27 mouse cellular contexts compared by ENCODE assay signal in genomic region chr1:86161061-86161460, GRCm38 (mm10). TPM values are rescaled to one million over a fixed set of nuclear protein-coding genes. Genes with fewer than 3 reads are reported as not detected.
DNase-seq lines count a peak whose midpoint lies in the region; ATAC-seq and TF ChIP-seq lines count a peak whose summit lies in the region.
"Had no signal": no experiment of that assay in that cellular context is flagged by ENCODE, and none has a peak within 500 bp of the region (broad histone marks: within the 10 kb centered on the region; RNA-seq: fewer than 3 reads in every experiment).

No protein-coding gene starts in this region.

- H3K4me2 ChIP-seq in liver, embryonic 14.5 days (ENCODE audit: low read depth): peak overlapping the region; percentile 62
- no peak overlapping the region for H3K4me2 ChIP-seq in stomach, embryonic 15.5 days
- no peak overlapping the region for H3K4me2 ChIP-seq in intestine, embryonic 15.5 days (replicated peaks)
- no peak overlapping the region for H3K4me2 ChIP-seq in forebrain, embryonic 13.5 days
- H3K4me2 ChIP-seq: hindbrain, embryonic 13.5 days; limb, embryonic 12.5 days; neural tube, embryonic 13.5 days had no signal

- H3K9me3 ChIP-seq in erythroblast, embryonic 14.5 days (ENCODE audit: control insufficient read depth, low read length): no peaks in the 10 kb centered on the region
- no peaks in the 10 kb centered on the region for H3K9me3 ChIP-seq in liver, embryonic 14.5 days (ENCODE audit: control insufficient read depth, low read length)
- H3K9me3 ChIP-seq in stomach, embryonic 15.5 days: no peaks in the 10 kb centered on the region
- no peaks in the 10 kb centered on the region for H3K9me3 ChIP-seq in intestine, embryonic 15.5 days
- H3K9me3 ChIP-seq in forebrain, embryonic 13.5 days (replicated peaks): no peaks in the 10 kb centered on the region
- H3K9me3 ChIP-seq: forebrain, embryonic 10.5 days; hindbrain, embryonic 13.5 days; limb, embryonic 12.5 days; megakaryocyte, embryonic 14.5 days; neural tube, embryonic 13.5 days had no signal

- peak overlapping the region; percentile 26 for H3K4me3 ChIP-seq in erythroblast, embryonic 14.5 days (replicated peaks)
- H3K4me3 ChIP-seq in liver, embryonic 14.5 days (ENCODE audit: insufficient read depth in 1 of 2, low read depth in 2 of 2, low read length in 2 of 2): peak overlapping the region in 1 of 2 experiments; percentile 26; a peak in 1 of 4 replicates
- no peak overlapping the region for H3K4me3 ChIP-seq in stomach, embryonic 15.5 days (replicated peaks)
- H3K4me3 ChIP-seq in intestine, embryonic 15.5 days (replicated peaks): no peak overlapping the region
- H3K4me3 ChIP-seq in forebrain, embryonic 13.5 days: no peak overlapping the region
- H3K4me3 ChIP-seq: forebrain, embryonic 10.5 days; gastrocnemius, adult 2 months; hindbrain, embryonic 13.5 days; limb, embryonic 12.5 days; megakaryocyte, embryonic 14.5 days; neural tube, embryonic 13.5 days had no signal

- peak; percentile 88 for TF ChIP-seq EP300 in liver, embryonic 14.5 days (IDR thresholded peaks at IDR 0.05; ENCODE audit: low read depth)

- intact Hi-C loops in heart, postnatal 25 days (cut with DNase I): no loop called here

- peak; percentile 88 for ATAC-seq in liver, embryonic 14.5 days (ENCODE audit: insufficient read depth)
- ATAC-seq in stomach, embryonic 15.5 days (ENCODE audit: insufficient read depth, low FRiP score, low read depth): peak; percentile 81; the same call in 1 of the 2 replicates
- no peak; the same call in 1 of the 2 replicates for ATAC-seq in intestine, embryonic 15.5 days
- ATAC-seq in forebrain, embryonic 13.5 days: no peak

- no peaks in the 10 kb centered on the region for H3K27me3 ChIP-seq in erythroblast, embryonic 14.5 days (ENCODE audit: control insufficient read depth)
- no peaks in the 10 kb centered on the region for H3K27me3 ChIP-seq in liver, embryonic 14.5 days (ENCODE audit: control insufficient read depth, insufficient read depth, low read length)
- H3K27me3 ChIP-seq in stomach, embryonic 15.5 days (replicated peaks): no peaks in the 10 kb centered on the region
- H3K27me3 ChIP-seq in intestine, embryonic 15.5 days (replicated peaks): no peaks in the 10 kb centered on the region
- H3K27me3 ChIP-seq in forebrain, embryonic 13.5 days: no peaks in the 10 kb centered on the region
- H3K27me3 ChIP-seq: hindbrain, embryonic 13.5 days; limb, embryonic 12.5 days; megakaryocyte, embryonic 14.5 days; neural tube, embryonic 13.5 days had no signal

- WGBS in liver, embryonic 14.5 days (ENCODE audit: insufficient replicate concordance): 12% methylated on average over 5 of the region's 5 CpGs
- 74% methylated on average over 5 of the region's 5 CpGs for WGBS in stomach, embryonic 15.5 days
- WGBS in intestine, embryonic 15.5 days: 90% methylated on average over 5 of the region's 5 CpGs
- 94% methylated on average over 5 of the region's 5 CpGs for WGBS in forebrain, embryonic 13.5 days

- H3K9ac ChIP-seq in liver, embryonic 14.5 days (replicated peaks): peak overlapping the region; percentile 39
- no peak overlapping the region for H3K9ac ChIP-seq in stomach, embryonic 15.5 days
- no peak overlapping the region for H3K9ac ChIP-seq in intestine, embryonic 15.5 days
- H3K9ac ChIP-seq in forebrain, embryonic 13.5 days: no peak overlapping the region
- H3K9ac ChIP-seq: hindbrain, embryonic 13.5 days; limb, embryonic 12.5 days; neural tube, embryonic 13.5 days had no signal

- no peak for TF ChIP-seq CTCF in liver, embryonic 14.5 days (IDR thresholded peaks at IDR 0.05; ENCODE audit: low read depth)

- H3K36me3 ChIP-seq in erythroblast, embryonic 14.5 days (ENCODE audit: control insufficient read depth): peaks cover 85% of the 10 kb centered on the region
- peaks cover 11% of the 10 kb centered on the region for H3K36me3 ChIP-seq in liver, embryonic 14.5 days (replicated peaks; ENCODE audit: control insufficient read depth, insufficient read depth, low read depth)
- H3K36me3 ChIP-seq in stomach, embryonic 15.5 days: peaks cover 17% of the 10 kb centered on the region; the same call in 1 of the 2 replicates
- H3K36me3 ChIP-seq in intestine, embryonic 15.5 days: peaks cover 12% of the 10 kb centered on the region
- peaks cover 56% of the 10 kb centered on the region for H3K36me3 ChIP-seq in forebrain, embryonic 13.5 days (ENCODE audit: poor library complexity, severe bottlenecking)

- peaks cover 69% of the 10 kb centered on the region for H3K4me1 ChIP-seq in erythroblast, embryonic 14.5 days (ENCODE audit: control insufficient read depth)
- peaks cover 28 to 32% of the 10 kb centered on the region in 2 experiments for H3K4me1 ChIP-seq in liver, embryonic 14.5 days (replicated peaks; ENCODE audit: control insufficient read depth in 2 of 2, insufficient read depth in 2 of 2, low read length in 1 of 2)
- H3K4me1 ChIP-seq in stomach, embryonic 15.5 days: no peaks in the 10 kb centered on the region
- no peaks in the 10 kb centered on the region for H3K4me1 ChIP-seq in intestine, embryonic 15.5 days (replicated peaks)
- no peaks in the 10 kb centered on the region for H3K4me1 ChIP-seq in forebrain, embryonic 13.5 days
- H3K4me1 ChIP-seq: limb, embryonic 12.5 days had no signal

- peak; percentile 71 for DNase-seq in c-Kit-positive CD71-positive TER-119-negative erythroid progenitor cells, embryonic 14.5 days (ENCODE audit: low read depth)
- DNase-seq in liver, embryonic 14.5 days (ENCODE audit: low read depth in 3 of 3, low spot score in 3 of 3): peak; percentile 57 to 70 (median 65)
- DNase-seq in heart, postnatal 25 days (ENCODE audit: low spot score): no peak
- DNase-seq in lung, postnatal 10 days: no peak
- DNase-seq: adrenal gland, postnatal 14 days; cerebellum, adult 18-20 months; cerebellum, postnatal 25 days; gastrocnemius, adult 2 months; heart, postnatal 36 days; kidney, adult 2 months; kidney, postnatal 10 days; lung, adult 2 months; midbrain, embryonic 14.5 days; retina, postnatal 1 day; right cerebral cortex, postnatal 25 days; thymus, postnatal 14 days had no signal

- peak overlapping the region; percentile 92 for H3K27ac ChIP-seq in liver, embryonic 14.5 days
- H3K27ac ChIP-seq in stomach, embryonic 15.5 days: no peak overlapping the region
- H3K27ac ChIP-seq in intestine, embryonic 15.5 days: no peak overlapping the region
- H3K27ac ChIP-seq in forebrain, embryonic 13.5 days: no peak overlapping the region
- H3K27ac ChIP-seq: forebrain, embryonic 10.5 days; gastrocnemius, adult 2 months; hindbrain, embryonic 13.5 days; limb, embryonic 12.5 days; neural tube, embryonic 13.5 days had no signal

RNA-seq across cellular contexts. Expression of gene Armc9, which starts 6.5 kb away (rescaled TPM):
- 0.81 and 0.94 TPM in 2 replicates for polyA plus RNA-seq in erythroblast, embryonic 14.5 days (2012)
- 4.5 and 5.5 TPM in 2 replicates for polyA plus RNA-seq in liver, embryonic 14.5 days (2012; rRNA removed)
- 8.4 and 9.9 TPM in 2 replicates for polyA plus RNA-seq in liver, embryonic 14.5 days (2014; fragmentation: Nextera tagmentation; extraction: Ambion mirVana)
- polyA plus RNA-seq in stomach, embryonic 15.5 days (2015; fragmentation: Nextera tagmentation; extraction: Ambion mirVana): 18.3 and 20.5 TPM in 2 replicates
- polyA plus RNA-seq in intestine, embryonic 15.5 days (2015; fragmentation: Nextera tagmentation; extraction: Ambion mirVana): 16.4 and 17.3 TPM in 2 replicates
- 30.2 and 33.6 TPM in 2 replicates for polyA plus RNA-seq in forebrain, embryonic 13.5 days (2015; fragmentation: Nextera tagmentation; extraction: Ambion mirVana)
- 1 to 10 TPM; 3.2 to 3.4 TPM for total RNA-seq in heart, postnatal 25 days (2021)

RNA-seq across cellular contexts. Expression of gene Gm21972, which starts 27.6 kb away (rescaled TPM):
- 1.7 and 2.3 TPM in 2 replicates for polyA plus RNA-seq in erythroblast, embryonic 14.5 days (2012)
- polyA plus RNA-seq in liver, embryonic 14.5 days (2012; rRNA removed): 0.43 and 1.2 TPM in 2 replicates
- polyA plus RNA-seq in liver, embryonic 14.5 days (2014; fragmentation: Nextera tagmentation; extraction: Ambion mirVana): 0.15 TPM in 1 of 2 replicates, not detected in the other
- polyA plus RNA-seq in stomach, embryonic 15.5 days (2015; fragmentation: Nextera tagmentation; extraction: Ambion mirVana): not detected in 2 replicates
- polyA plus RNA-seq in intestine, embryonic 15.5 days (2015; fragmentation: Nextera tagmentation; extraction: Ambion mirVana): not detected in 2 replicates
- 0.79 TPM in 1 of 2 replicates, not detected in the other for polyA plus RNA-seq in forebrain, embryonic 13.5 days (2015; fragmentation: Nextera tagmentation; extraction: Ambion mirVana)
- total RNA-seq in heart, postnatal 25 days (2021): under 1 TPM; 0.65 to 0.95 TPM
- polyA plus RNA-seq: heart, embryonic 14.5 days; kidney, adult 2 months; lung, adult 2 months; neural tube, embryonic 13.5 days had no signal

RNA-seq across cellular contexts. Expression of gene Htr2b, which starts 49.3 kb away (rescaled TPM):
- polyA plus RNA-seq in erythroblast, embryonic 14.5 days (2012): not detected in 2 replicates
- 0.02 TPM in 1 of 2 replicates, not detected in the other for polyA plus RNA-seq in liver, embryonic 14.5 days (2012; rRNA removed)
- 0.06 TPM in 1 of 2 replicates, not detected in the other for polyA plus RNA-seq in liver, embryonic 14.5 days (2014; fragmentation: Nextera tagmentation; extraction: Ambion mirVana)
- polyA plus RNA-seq in stomach, embryonic 15.5 days (2015; fragmentation: Nextera tagmentation; extraction: Ambion mirVana): 1.2 TPM in 2 replicates
- polyA plus RNA-seq in intestine, embryonic 15.5 days (2015; fragmentation: Nextera tagmentation; extraction: Ambion mirVana): 2.0 and 2.3 TPM in 2 replicates
- 0.09 and 0.33 TPM in 2 replicates for polyA plus RNA-seq in forebrain, embryonic 13.5 days (2015; fragmentation: Nextera tagmentation; extraction: Ambion mirVana)
- total RNA-seq in heart, postnatal 25 days (2021): under 1 TPM; 0.10 to 0.20 TPM
- total RNA-seq: adrenal gland, postnatal 14 days; gastrocnemius, adult 2 months had no signal
- polyA plus RNA-seq: brain, embryonic 14.5 days had no signal

Comparison
In these comparisons a context has a peak if more than half of its experiments do, and no peak if none do; other contexts are left out.
1. DNase-seq: peak in c-Kit-positive CD71-positive TER-119-negative erythroid progenitor cells, embryonic 14.5 days (single experiment) and liver, embryonic 14.5 days (3 of 3); none in heart, postnatal 25 days (single experiment) and lung, postnatal 10 days (single experiment).
2. ATAC-seq: peak in liver, embryonic 14.5 days (single experiment) and stomach, embryonic 15.5 days (single experiment); none in intestine, embryonic 15.5 days (single experiment) and forebrain, embryonic 13.5 days (single experiment).